Mouse (Mus musculus): ENCODE data around the gene Ccr1l1.

Gene Ccr1l1

GRCm38 (mm10) chr9:123928759-123929246 lies 49.4 kb downstream of the Ccr1l1 start:
- DNase-seq (ENCODE audit: extremely low read depth, low read depth, low spot score), result no peak

- DNase-seq (ENCODE audit: extremely low read depth, low read depth, low spot score), result no peak
These were observed 50.0 kb downstream of the Ccr1l1 start for GRCm38 (mm10) chr9:123928118-123928758.

GRCm38 (mm10) chr9:123927281-123927960 lies 50.8 kb downstream of the Ccr1l1 start:
- no peak for DNase-seq (ENCODE audit: extremely low read depth, low read depth, low spot score)

All from fat pad, adult 2 months (tissue).